Mouse (Mus musculus) kidney, postnatal 0 days (tissue): ENCODE measurements around the gene Tmem258. TPM values are rescaled to one million over a fixed set of nuclear protein-coding genes. Genes with fewer than 3 reads are reported as not detected.
A peak's percentile ranks its signal among the peaks of the same experiment; 100 is the strongest.

ENCODE experiments used
- ATAC-seq: fragments of 200-750 bp; cut with Nextera tagmentation; replicated peaks from 2 replicates; pipeline ENCODE4 v1.8.0; 2017; ENCODE audit warnings: low read depth, moderate number of reproducible peaks, moderate TSS enrichment, moderate library complexity; ENCODE audit not compliant: low FRiP score
- DNase-seq: peaks from one replicate; pipeline ENCODE4 v3.0.0-alpha.2; 2016; ENCODE audit warnings: low spot score
- H3K27ac ChIP-seq: fragments of 300-500 bp; sonication (generic); 2 replicates; pipeline ENCODE4 v1.5.1; 2014; ENCODE audit warnings: mild to moderate bottlenecking
- H3K27me3 ChIP-seq: fragments of 300-500 bp; sonication (generic); 2 replicates; pipeline ENCODE4 v1.6.1; 2014; ENCODE audit warnings: low read length, mixed read lengths; ENCODE audit not compliant: insufficient read depth
- H3K36me3 ChIP-seq: fragments of 300-500 bp; sonication (generic); 2 replicates; pipeline ENCODE4 v1.6.1; 2014; ENCODE audit warnings: low read length, mixed read lengths; ENCODE audit not compliant: insufficient read depth
- H3K4me1 ChIP-seq: fragments of 300-500 bp; sonication (generic); replicated peaks from 2 replicates; pipeline ENCODE4 v1.6.1; 2014; ENCODE audit warnings: antibody characterized with exemption, low read length, mixed read lengths; ENCODE audit not compliant: insufficient read depth
- H3K4me2 ChIP-seq: fragments of 300-500 bp; sonication (generic); 2 replicates; pipeline ENCODE4 v1.6.1; 2014; ENCODE audit warnings: mild to moderate bottlenecking, low read length, moderate library complexity, mixed read lengths
- H3K4me3 ChIP-seq: fragments of 300-500 bp; sonication (generic); replicated peaks from 2 replicates; pipeline ENCODE4 v1.5.1; 2014; ENCODE audit warnings: low read depth, low read length
- H3K9ac ChIP-seq: fragments of 300-500 bp; sonication (generic); 2 replicates; pipeline ENCODE4 v1.6.1; 2014; ENCODE audit warnings: low read depth, low read length
- H3K9me3 ChIP-seq: fragments of 300-500 bp; sonication (generic); replicated peaks from 2 replicates; pipeline ENCODE4 v1.6.1; 2016; ENCODE audit warnings: low read length, inconsistent platforms, mixed read lengths
- CTCF ChIP-seq: IDR thresholded peaks from 2 replicates; pipeline ENCODE4 v1.5.1; 2016; ENCODE audit warnings: antibody characterized with exemption, low read depth, mild to moderate bottlenecking, moderate library complexity
- WGBS: fragments of 180-500 bp; shearing (Covaris S2); extraction: QIAGEN DNeasy Blood & Tissue Kit; methylation state at CpG from one replicate; pipeline ENCODE4 v1.1.7; 2014; 5-methylcytosine and 5-hydroxymethylcytosine counted together
- microRNA-seq: library from miRNA; unstranded; fragments of <30 nt; microRNA quantifications from one replicate; pipeline ENCODE4, GENCODE M21; 2016
- polyA plus RNA-seq: library from polyadenylated mRNA; unstranded; fragments of >200 nt; fragmentation: Nextera tagmentation; extraction: Ambion mirVana; gene quantifications from 2 replicates; pipeline ENCODE4 v1.2.1, GENCODE M21; 2015

Gene Tmem258
- polyA plus RNA-seq, 1 experiment from 2014 or later, result 460 TPM

- Histone ChIP-seq H3K9ac (0 out of 2 replicates have a peak within 1 kb of the TSS, but pooled peaks have one; percentile 24), H3K27me3 (no peaks in the 10 kb centered on the region), H3K4me3 (peak within 1 kb of the TSS; percentile 30), H3K27ac (no peak within 1 kb of the TSS), H3K4me1 (no peaks in the 10 kb centered on the region), H3K36me3 (no peaks in the 10 kb centered on the region), H3K4me2 (peak within 1 kb of the TSS; percentile 73), H3K9me3 (no peaks in the 10 kb centered on the region)
- TF ChIP-seq CTCF, result peak; percentile 97
- peak; percentile 84 for ATAC-seq
- 8% methylated on average over 42 of the region's 43 CpGs for WGBS
- DNase-seq, result peak; percentile 73
Measured at GRCm38 (mm10) chr19:10240654-10241305, 37.0 kb downstream of the Tmem258 start, which contains the start of gene Myrf. TSS of gene Myrf (minus strand) at chr19:10240748.

- TF ChIP-seq CTCF, result no peak
- Histone ChIP-seq H3K4me1 (peaks cover 9% of the 10 kb centered on the region), H3K9me3 (no peaks in the 10 kb centered on the region), H3K4me2 (no peak overlapping the region), H3K4me3 (no peak overlapping the region), H3K27ac (no peak overlapping the region), H3K9ac (no peak overlapping the region), H3K27me3 (no peaks in the 10 kb centered on the region), H3K36me3 (no peaks in the 10 kb centered on the region)
- DNase-seq, result no peak
- no peak for ATAC-seq
- WGBS, result 20% methylated on average over 8 of the region's 8 CpGs
Measured at GRCm38 (mm10) chr19:10242916-10243315, 39.1 kb downstream of the Tmem258 start.

- H3K27me3 ChIP-seq, result no peaks in the 10 kb centered on the region
- no peak overlapping the region for H3K4me2 ChIP-seq
- DNase-seq, result peak; percentile 71
- no peak for ATAC-seq
- H3K36me3 ChIP-seq, result no peaks in the 10 kb centered on the region
- H3K4me1 ChIP-seq, result peaks cover 16% of the 10 kb centered on the region
- no peak overlapping the region for H3K27ac ChIP-seq
- no peak overlapping the region for H3K9ac ChIP-seq
- TF ChIP-seq CTCF, result peak; percentile 69
- no peaks in the 10 kb centered on the region for H3K9me3 ChIP-seq
- 21% methylated on average over 3 of the region's 3 CpGs for WGBS
- H3K4me3 ChIP-seq, result no peak overlapping the region
Measured at GRCm38 (mm10) chr19:10244183-10244582, 40.4 kb downstream of the Tmem258 start.

GRCm38 (mm10) chr19:10247165-10247564 is 43.4 kb downstream of the Tmem258 start:
- ATAC-seq (no peak), DNase-seq (peak; percentile 41)
- H3K36me3 ChIP-seq, result no peaks in the 10 kb centered on the region
- no peak overlapping the region for H3K4me3 ChIP-seq
- 0 out of 2 replicates have a peak overlapping the region, but pooled peaks have one; percentile 8 for H3K9ac ChIP-seq
- 20% methylated on average over 6 of the region's 6 CpGs for WGBS
- H3K9me3 ChIP-seq, result no peaks in the 10 kb centered on the region
- peaks cover 16% of the 10 kb centered on the region for H3K4me1 ChIP-seq
- H3K27ac ChIP-seq, result no peak overlapping the region
- no peak for TF ChIP-seq CTCF
- no peak overlapping the region for H3K4me2 ChIP-seq
- no peaks in the 10 kb centered on the region for H3K27me3 ChIP-seq

- no peak for TF ChIP-seq CTCF
Measured at GRCm38 (mm10) chr19:10248128-10248527, 44.3 kb downstream of the Tmem258 start.

More at GRCm38 (mm10) chr19:10248128-10248527, 44.3 kb downstream of the Tmem258 start:
- Histone ChIP-seq H3K4me3 (no peak overlapping the region), H3K9me3 (no peaks in the 10 kb centered on the region), H3K4me2 (peak overlapping the region; percentile 26; the same call in 1 of the 2 replicates), H3K36me3 (no peaks in the 10 kb centered on the region), H3K27me3 (no peaks in the 10 kb centered on the region), H3K9ac (no peak overlapping the region), H3K27ac (no peak overlapping the region), H3K4me1 (peaks cover 16% of the 10 kb centered on the region)
- DNase-seq (peak; percentile 85), ATAC-seq (peak; percentile 83)
- WGBS, result 12% methylated on average over 20 of the region's 20 CpGs

Small RNA genes within 50 kb of the gene (microRNA-seq; reads per million reads assigned to microRNA genes)
- not detected for gene Mir6993

Other genes with a start within 250 kb of the Tmem258 start
- gene Fth1, start 223.4 kb upstream of the Tmem258 start, polyA plus RNA-seq, result 2,883 and 2,906 TPM in 2 replicates
- gene Best1, start 202.4 kb upstream of the Tmem258 start, polyA plus RNA-seq, result 1.8 and 3.3 TPM in 2 replicates
- 30.6 and 31.5 TPM in 2 replicates for gene Rab3il1, start 202.3 kb upstream of the Tmem258 start, polyA plus RNA-seq
- 35.0 and 37.4 TPM in 2 replicates for gene Fads3, start 162.4 kb upstream of the Tmem258 start, polyA plus RNA-seq
- 37.1 and 38.2 TPM in 2 replicates for gene Fads2, start 102.3 kb upstream of the Tmem258 start, polyA plus RNA-seq
- 54.6 and 63.9 TPM in 2 replicates for gene Fads1, start 21.1 kb upstream of the Tmem258 start, polyA plus RNA-seq
- gene Fen1, start 155 bp downstream of the Tmem258 start, polyA plus RNA-seq, result 46.6 and 56.1 TPM in 2 replicates
- gene Myrf, start 36.7 kb downstream of the Tmem258 start, polyA plus RNA-seq, result 1.2 and 1.5 TPM in 2 replicates
- 2.0 and 2.2 TPM in 2 replicates for gene Dagla, start 100.9 kb downstream of the Tmem258 start, polyA plus RNA-seq
- gene Syt7, start 185.1 kb downstream of the Tmem258 start, polyA plus RNA-seq, result 1.2 and 1.7 TPM in 2 replicates